Mouse (Mus musculus) hindbrain, embryonic 15.5 days (tissue): ENCODE results near the gene Gipc2. TPM values are rescaled to one million over a fixed set of nuclear protein-coding genes. Genes with fewer than 3 reads are reported as not detected.

Source experiments
- ATAC-seq: fragments of 200-750 bp; cut with Nextera tagmentation; 2 replicates; pipeline ENCODE4 v1.8.0; 2017; ENCODE audit warnings: low read depth, moderate number of reproducible peaks, moderate TSS enrichment; ENCODE audit not compliant: low FRiP score
- H3K27ac ChIP-seq: fragments of 300-500 bp; sonication (generic); replicated peaks from 2 replicates; pipeline ENCODE4 v1.5.1; 2015; ENCODE audit warnings: mild to moderate bottlenecking, inconsistent platforms
- H3K27me3 ChIP-seq: fragments of 300-500 bp; sonication (generic); 2 replicates; pipeline ENCODE4 v1.6.1; 2015; ENCODE audit warnings: control low read depth, inconsistent platforms
- H3K36me3 ChIP-seq: fragments of 300-500 bp; sonication (generic); 2 replicates; pipeline ENCODE4 v1.6.1; 2015; ENCODE audit warnings: control low read depth, inconsistent platforms
- H3K4me1 ChIP-seq: fragments of 300-500 bp; sonication (generic); replicated peaks from 2 replicates; pipeline ENCODE4 v1.6.1; 2015; ENCODE audit warnings: control low read depth, inconsistent platforms
- H3K4me2 ChIP-seq: fragments of 300-500 bp; sonication (generic); 2 replicates; pipeline ENCODE4 v1.6.1; 2015; ENCODE audit warnings: moderate library complexity, mild to moderate bottlenecking, inconsistent platforms
- H3K4me3 ChIP-seq: fragments of 300-500 bp; sonication (generic); 2 replicates; pipeline ENCODE4 v1.5.1; 2015; ENCODE audit warnings: mild to moderate bottlenecking, inconsistent platforms
- H3K9ac ChIP-seq: fragments of 300-500 bp; sonication (generic); 2 replicates; pipeline ENCODE4 v1.6.1; 2015; ENCODE audit warnings: inconsistent platforms
- H3K9me3 ChIP-seq: fragments of 300-500 bp; sonication (generic); 2 replicates; pipeline ENCODE4 v1.6.1; 2016; ENCODE audit warnings: control low read depth, inconsistent platforms
- whole genome bisulfite sequencing: fragments of 180-500 bp; shearing (Covaris S2); methylation state at CpG from one replicate; pipeline ENCODE4 v1.1.7; 2015; 5-methylcytosine and 5-hydroxymethylcytosine counted together
- polyA plus RNA-seq: library from polyadenylated mRNA; unstranded; fragments of >200 nt; fragmentation: Nextera tagmentation; extraction: Ambion mirVana; gene quantifications from 2 replicates; pipeline ENCODE4 v1.2.1, GENCODE M21; 2015

Gipc2 gene
- polyA plus RNA-seq, 1 experiment from 2014 or later, result 13.7 TPM

DNA sequence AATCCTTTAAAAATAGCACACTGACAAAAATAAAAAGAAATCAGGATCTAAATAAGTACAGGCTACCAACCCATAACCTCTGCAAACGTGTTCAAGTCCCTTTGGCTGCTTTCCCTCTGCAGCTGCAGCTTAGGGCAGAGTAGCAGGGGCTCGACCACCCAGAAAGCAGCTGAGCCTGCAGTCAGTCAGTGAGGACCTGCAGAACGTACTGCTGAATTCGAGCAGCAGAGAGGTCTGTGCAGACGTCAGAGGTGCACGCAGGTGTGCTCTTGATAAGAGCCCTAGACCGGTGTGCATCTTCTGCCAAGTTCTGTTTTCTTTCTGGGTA is 56.8 kb downstream of the Gipc2 start:
- 49% methylated on average over 7 of the region's 7 CpGs for WGBS
- H3K4me3 ChIP-seq, result no peak overlapping the region
- no peaks in the 10 kb centered on the region for H3K27me3 ChIP-seq
- H3K36me3 ChIP-seq, result no peaks in the 10 kb centered on the region
- H3K4me1 ChIP-seq, result peaks cover 36% of the 10 kb centered on the region
- H3K9ac ChIP-seq, result no peak overlapping the region
- no peak overlapping the region for H3K4me2 ChIP-seq
- no peak overlapping the region for H3K27ac ChIP-seq
- ATAC-seq, result no peak
- H3K9me3 ChIP-seq, result no peaks in the 10 kb centered on the region

GRCm38 (mm10) chr3:152108560-152109259 is 57.3 kb downstream of the Gipc2 start:
- 18% methylated on average over 3 of the region's 3 CpGs for WGBS
- no peak for ATAC-seq
- Histone ChIP-seq H3K9me3 (no peaks in the 10 kb centered on the region), H3K4me2 (no peak overlapping the region), H3K27me3 (no peaks in the 10 kb centered on the region), H3K4me1 (peaks cover 36% of the 10 kb centered on the region), H3K4me3 (no peak overlapping the region), H3K36me3 (no peaks in the 10 kb centered on the region), H3K9ac (no peak overlapping the region), H3K27ac (no peak overlapping the region)

DNA sequence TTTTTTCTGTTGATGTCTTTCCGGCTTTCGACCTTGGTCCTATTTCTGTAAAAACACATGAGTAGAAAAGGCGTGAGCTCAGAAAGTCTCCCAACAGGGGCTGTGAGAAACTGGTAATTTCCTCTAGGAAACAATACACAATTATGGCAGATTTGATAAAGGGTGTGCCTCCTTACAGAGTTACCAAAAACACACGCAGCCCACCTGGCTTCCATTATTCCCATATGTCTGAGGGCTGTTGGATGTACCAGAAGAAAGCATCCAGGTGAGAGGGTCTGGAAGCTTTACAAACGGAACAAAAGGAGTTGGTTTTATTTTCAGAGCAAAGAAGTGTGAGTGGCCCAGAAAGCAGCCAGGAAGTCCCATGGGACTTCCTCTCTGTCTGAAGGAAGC is 58.0 kb downstream of the Gipc2 start:
- Histone ChIP-seq H3K4me3 (no peak overlapping the region; the same call in 1 of the 2 replicates), H3K4me2 (peak overlapping the region; percentile 91; the same call in 1 of the 2 replicates), H3K9ac (no peak overlapping the region), H3K4me1 (peaks cover 36% of the 10 kb centered on the region), H3K9me3 (no peaks in the 10 kb centered on the region), H3K36me3 (no peaks in the 10 kb centered on the region), H3K27me3 (no peaks in the 10 kb centered on the region), H3K27ac (no peak overlapping the region)
- 67% methylated on average over 5 of the region's 5 CpGs for WGBS
- no peak for ATAC-seq

DNA sequence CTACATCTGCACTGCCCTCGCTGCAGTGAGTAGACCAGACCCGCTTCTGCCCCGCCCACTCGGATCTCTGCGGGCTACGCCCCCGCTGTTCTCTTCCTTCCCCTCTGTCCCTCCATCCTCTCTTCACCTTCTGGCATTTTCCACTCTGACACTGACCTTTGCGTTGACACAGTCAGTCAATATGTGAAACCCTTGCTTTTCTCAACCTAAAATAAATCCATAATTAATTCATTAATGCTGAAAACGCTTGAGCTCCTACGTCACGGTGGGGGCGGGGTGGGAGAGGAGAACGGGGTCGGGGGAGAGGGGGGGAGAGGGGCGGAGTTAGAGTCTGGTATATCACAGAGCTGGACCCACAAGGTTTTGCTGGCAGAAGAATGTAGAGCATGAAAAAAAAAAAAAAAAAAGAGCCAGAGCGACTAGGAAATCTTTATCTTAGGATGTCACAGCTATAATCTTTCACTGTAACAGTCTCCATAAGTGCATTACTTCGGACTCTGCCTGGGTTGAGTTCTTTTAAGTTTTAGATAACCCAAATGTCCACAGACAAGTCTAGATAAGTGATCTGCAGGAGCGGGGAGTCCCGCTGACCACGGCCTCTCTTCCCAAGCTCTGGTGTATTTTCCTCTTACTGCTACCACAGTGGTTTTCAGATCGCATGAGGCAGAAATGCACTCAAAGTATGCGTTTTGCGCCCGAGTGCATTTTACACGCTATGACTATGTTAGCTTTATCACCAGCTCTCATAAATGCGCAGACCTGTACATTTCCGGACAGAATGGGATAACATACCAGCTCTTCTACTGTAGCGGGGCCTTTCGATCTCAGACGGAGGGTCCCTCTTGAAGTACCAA is 58.7 kb downstream of the Gipc2 start:
- peak; percentile 71; the same call in 1 of the 2 replicates for ATAC-seq
- peak overlapping the region; percentile 41 for H3K4me3 ChIP-seq
- peaks cover 36% of the 10 kb centered on the region for H3K4me1 ChIP-seq
- 25% methylated on average over 30 of the region's 30 CpGs for WGBS
- no peaks in the 10 kb centered on the region for H3K9me3 ChIP-seq
- no peaks in the 10 kb centered on the region for H3K27me3 ChIP-seq
- peak overlapping the region; percentile 91 for H3K4me2 ChIP-seq
- H3K27ac ChIP-seq, result peak overlapping the region; percentile 65
- H3K9ac ChIP-seq, result peak overlapping the region; percentile 26
- no peaks in the 10 kb centered on the region for H3K36me3 ChIP-seq

GRCm38 (mm10) chr3:152106225-152107148 is 59.5 kb downstream of the Gipc2 start:
- Histone ChIP-seq H3K4me2 (peak overlapping the region; percentile 91), H3K9me3 (no peaks in the 10 kb centered on the region), H3K27me3 (no peaks in the 10 kb centered on the region), H3K36me3 (no peaks in the 10 kb centered on the region), H3K4me1 (peaks cover 36% of the 10 kb centered on the region), H3K4me3 (peak overlapping the region; percentile 41), H3K9ac (peak overlapping the region; percentile 26), H3K27ac (peak overlapping the region; percentile 65)
- ATAC-seq, result peak; percentile 35
- WGBS, result under 1% methylated on average over 28 of the region's 28 CpGs

DNA sequence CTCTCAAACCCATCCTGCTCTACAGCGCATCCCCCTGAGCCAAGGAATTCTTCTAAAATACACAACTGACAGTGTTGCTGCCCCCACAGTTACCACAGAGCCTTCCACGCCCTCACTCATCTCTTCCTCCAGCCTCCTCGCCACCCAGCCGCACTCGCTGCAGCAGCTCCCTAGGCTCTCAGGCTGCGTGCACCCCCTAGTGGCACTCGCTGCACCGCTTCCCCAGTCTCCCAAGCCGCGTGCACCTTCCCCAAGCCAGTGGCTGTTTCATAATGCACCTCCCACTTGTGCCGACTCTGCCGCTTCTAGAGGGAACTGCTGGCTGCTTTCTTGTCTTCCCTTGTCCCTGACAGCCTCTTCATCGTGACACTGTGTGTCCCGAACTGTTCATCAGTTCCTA is 60.7 kb downstream of the Gipc2 start:
- Histone ChIP-seq H3K4me1 (peaks cover 32% of the 10 kb centered on the region), H3K4me2 (peak overlapping the region; percentile 91), H3K9me3 (no peaks in the 10 kb centered on the region), H3K4me3 (peak overlapping the region; percentile 16), H3K27ac (peak overlapping the region; percentile 54), H3K9ac (no peak overlapping the region), H3K36me3 (no peaks in the 10 kb centered on the region), H3K27me3 (no peaks in the 10 kb centered on the region)
- 3% methylated on average over 14 of the region's 14 CpGs for WGBS
- peak; percentile 65 for ATAC-seq

GRCm38 (mm10) chr3:152103381-152103780 is 62.6 kb downstream of the Gipc2 start:
- Histone ChIP-seq H3K4me3 (no peak overlapping the region), H3K9me3 (no peaks in the 10 kb centered on the region), H3K4me2 (no peak overlapping the region), H3K36me3 (no peaks in the 10 kb centered on the region), H3K27me3 (no peaks in the 10 kb centered on the region), H3K9ac (no peak overlapping the region), H3K27ac (no peak overlapping the region), H3K4me1 (peaks cover 32% of the 10 kb centered on the region)
- no peak for ATAC-seq
- 91% methylated on average over 4 of the region's 4 CpGs for WGBS

DNA sequence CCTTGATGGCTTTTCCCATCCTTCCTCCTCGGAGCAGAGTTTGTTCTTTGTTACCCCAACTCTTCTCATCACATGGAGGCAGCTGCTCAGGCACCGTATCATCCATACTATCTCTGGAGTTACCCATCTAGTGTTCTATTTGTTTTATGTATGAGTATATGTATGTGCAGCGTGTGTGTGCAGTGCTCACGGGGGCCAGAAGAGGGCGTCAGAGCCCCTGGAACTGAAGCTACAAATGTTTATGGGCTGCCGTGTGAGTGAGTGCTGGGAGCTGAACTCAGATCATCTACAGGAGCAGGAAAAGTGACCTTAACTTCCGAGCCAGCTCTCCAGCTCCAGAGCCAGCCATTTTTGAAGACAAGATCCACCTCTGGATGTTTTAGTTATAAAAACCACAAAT is 64.6 kb downstream of the Gipc2 start:
- Histone ChIP-seq H3K4me2 (no peak overlapping the region), H3K27me3 (no peaks in the 10 kb centered on the region), H3K4me1 (peaks cover 16% of the 10 kb centered on the region), H3K9ac (no peak overlapping the region), H3K36me3 (no peaks in the 10 kb centered on the region), H3K9me3 (no peaks in the 10 kb centered on the region), H3K4me3 (no peak overlapping the region), H3K27ac (no peak overlapping the region)
- WGBS, result 93% methylated on average over 7 of the region's 7 CpGs
- ATAC-seq, result no peak

DNA sequence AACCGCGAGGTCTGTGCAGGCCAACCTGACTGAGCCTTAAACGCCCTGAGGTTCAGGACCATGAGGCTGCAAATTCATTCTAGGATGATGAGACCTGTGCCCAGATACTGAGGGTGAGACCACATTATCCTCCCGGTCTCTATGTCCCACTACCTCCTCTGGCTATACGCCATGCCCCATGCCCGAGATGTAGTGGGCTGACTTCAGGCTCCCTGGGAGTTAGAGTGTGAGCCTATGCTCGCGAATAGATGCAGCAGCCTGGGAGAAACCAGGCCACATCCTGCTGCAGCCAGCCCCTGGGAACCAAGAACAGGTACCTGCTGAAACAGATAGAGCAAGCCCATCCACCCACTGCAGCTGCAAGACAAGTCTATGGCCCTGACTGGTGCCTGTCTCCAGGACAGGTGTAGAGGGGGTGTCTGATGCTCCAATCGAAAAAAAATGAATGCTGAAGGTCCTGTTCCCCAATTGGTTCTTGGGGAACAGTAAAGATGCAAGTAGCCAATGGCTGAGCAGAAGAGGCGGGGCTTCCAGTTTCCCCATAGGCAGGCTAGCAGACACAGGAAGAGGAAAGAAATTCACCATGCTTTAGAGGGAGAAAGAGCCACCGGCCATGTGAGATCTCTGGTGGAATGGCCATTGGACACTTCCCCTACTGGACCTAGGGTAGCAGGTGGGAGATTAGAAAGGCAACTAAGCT is 65.8 kb downstream of the Gipc2 start:
- H3K27ac ChIP-seq, result no peak overlapping the region
- peaks cover 5% of the 10 kb centered on the region for H3K4me1 ChIP-seq
- no peaks in the 10 kb centered on the region for H3K36me3 ChIP-seq
- H3K4me2 ChIP-seq, result peak overlapping the region; percentile 37
- H3K9me3 ChIP-seq, result no peaks in the 10 kb centered on the region
- H3K4me3 ChIP-seq, result peak overlapping the region; percentile 24
- ATAC-seq, result peak; percentile 53
- WGBS, result 45% methylated on average over 11 of the region's 11 CpGs
- no peaks in the 10 kb centered on the region for H3K27me3 ChIP-seq
- H3K9ac ChIP-seq, result no peak overlapping the region

- Histone ChIP-seq H3K4me3 (no peak overlapping the region), H3K9ac (no peak overlapping the region), H3K4me2 (no peak overlapping the region), H3K27ac (no peak overlapping the region), H3K36me3 (no peaks in the 10 kb centered on the region), H3K9me3 (no peaks in the 10 kb centered on the region), H3K4me1 (no peaks in the 10 kb centered on the region), H3K27me3 (no peaks in the 10 kb centered on the region)
- 12% methylated on average over 3 of the region's 3 CpGs for WGBS
- peak; percentile 10; the same call in 1 of the 2 replicates for ATAC-seq
Measured at GRCm38 (mm10) chr3:152095030-152095429, 71.0 kb downstream of the Gipc2 start.

DNA sequence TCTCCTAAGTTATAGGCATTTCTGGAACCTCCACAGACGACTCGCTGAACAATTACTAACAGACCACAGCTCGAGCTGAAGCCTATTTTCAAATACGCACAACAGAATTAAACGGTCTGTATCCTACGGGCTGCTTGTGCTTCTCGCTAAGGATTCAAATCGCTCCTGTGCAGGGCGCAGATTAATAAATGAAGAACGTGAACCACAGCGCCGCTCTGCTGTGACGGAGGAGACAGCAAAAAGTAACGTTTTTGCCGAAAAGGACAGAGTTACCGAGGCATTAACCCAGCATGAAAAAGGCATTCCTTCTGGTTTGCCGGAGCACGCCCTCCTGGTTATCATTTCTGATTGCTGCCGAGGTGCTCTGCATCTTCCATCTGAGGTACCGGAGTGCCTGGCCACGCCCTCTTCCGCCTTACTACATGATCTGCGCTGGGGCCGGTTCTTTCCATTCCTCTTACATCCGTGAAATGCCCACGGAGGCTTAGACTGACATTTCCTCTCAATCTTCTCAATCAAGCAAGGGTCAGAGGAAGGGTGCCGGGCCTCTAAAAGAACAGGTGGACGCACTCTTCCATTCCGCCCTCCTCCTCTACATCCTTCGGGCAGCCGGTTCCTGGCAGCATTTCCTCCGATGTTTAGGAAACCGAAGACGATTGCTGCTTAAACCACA is 73.5 kb downstream of the Gipc2 start:
- no peaks in the 10 kb centered on the region for H3K27me3 ChIP-seq
- H3K27ac ChIP-seq, result no peak overlapping the region
- 0 out of 2 replicates have a peak overlapping the region, but pooled peaks have one; percentile 19 for H3K9ac ChIP-seq
- no peaks in the 10 kb centered on the region for H3K36me3 ChIP-seq
- H3K4me3 ChIP-seq, result peak overlapping the region; percentile 41
- H3K9me3 ChIP-seq, result no peaks in the 10 kb centered on the region
- H3K4me1 ChIP-seq, result no peaks in the 10 kb centered on the region
- no peak for ATAC-seq
- peak overlapping the region; percentile 53 for H3K4me2 ChIP-seq
- WGBS, result 48% methylated on average over 34 of the region's 34 CpGs
